Mouse (Mus musculus) G1E (cell line): Measurements from ENCODE around the gene Nutm1. TPM values are rescaled to one million over a fixed set of nuclear protein-coding genes. Genes with fewer than 3 reads are reported as not detected.

Experiments
- ATAC-seq: 2 replicates; pipeline ENCODE4 v1.8.0; 2016; ENCODE audit warnings: mild to moderate bottlenecking; ENCODE audit not compliant: insufficient number of reproducible peaks, poor library complexity, low FRiP score, severe bottlenecking; ENCODE audit errors: extremely low read depth
- DNase-seq: peaks from one replicate; pipeline ENCODE4 v3.0.0; 2012; ENCODE audit warnings: low spot score
- H3K27me3 ChIP-seq: 2 replicates; pipeline ENCODE4 v1.6.1; 2012; ENCODE audit warnings: mild to moderate bottlenecking, low read length, inconsistent platforms; ENCODE audit not compliant: insufficient read depth
- H3K36me3 ChIP-seq: replicated peaks from 2 replicates; pipeline ENCODE3; 2012; ENCODE audit warnings: mild to moderate bottlenecking, inconsistent platforms
- H3K4me1 ChIP-seq: 2 replicates; pipeline ENCODE4 v1.6.1; 2012; ENCODE audit warnings: low read depth, low read length, inconsistent platforms, mixed read lengths; ENCODE audit not compliant: insufficient read depth
- H3K4me3 ChIP-seq: 2 replicates; pipeline ENCODE4 v1.5.1; 2012; ENCODE audit warnings: low read depth, mild to moderate bottlenecking, inconsistent platforms, low read length, moderate library complexity, mixed read lengths
- H3K9me3 ChIP-seq: replicated peaks from 2 replicates; pipeline ENCODE4 v1.6.1; 2012; ENCODE audit warnings: inconsistent platforms
- CTCF ChIP-seq: IDR thresholded peaks from 2 replicates; pipeline ENCODE4 v1.5.1; 2012; ENCODE audit warnings: low read depth, low read length, inconsistent platforms, mixed read lengths
- GATA1 ChIP-seq: IDR thresholded peaks from 2 replicates; pipeline ENCODE4 v1.6.1; 2012; ENCODE audit warnings: borderline replicate concordance, low read length, inconsistent platforms, mixed read lengths
- GATA2 ChIP-seq: IDR thresholded peaks from 2 replicates; pipeline ENCODE4 v1.6.1; 2012; ENCODE audit warnings: low read depth, low read length, inconsistent platforms, borderline replicate concordance
- POLR2AphosphoS5 ChIP-seq: IDR thresholded peaks from 2 replicates; pipeline ENCODE4 v1.6.1; 2012; ENCODE audit warnings: low read depth, low read length, inconsistent platforms; ENCODE audit not compliant: insufficient replicate concordance
- TAL1 ChIP-seq: conservative IDR thresholded peaks from 2 replicates; pipeline ENCODE4 v1.6.1; 2012; ENCODE audit warnings: low read depth, low read length, inconsistent platforms, mixed read lengths
- polyA plus RNA-seq: library from polyadenylated mRNA; stranded (reverse); fragments of >175 nt; gene quantifications from 2 replicates; pipeline ENCODE4 v1.2.3, GENCODE M21; 2012
- total RNA-seq, 2 experiments: library from RNA; stranded (forward) in 1 of 2; stranded (reverse) in 1 of 2; fragments of 200-1000 nt in 1 of 2; fragments of >200 nt in 1 of 2; fragmentation: Nextera tagmentation in 1 of 2; gene quantifications; 2 replicates each; pipeline ENCODE4 v1.2.3; 2014 to 2017

Nutm1 gene
- total and polyA plus RNA-seq, 3 experiments: 0.04 to 0.11 TPM; not detected in 1

- DNase-seq (no peak), ATAC-seq (no peak)
- Histone ChIP-seq H3K36me3 (peaks cover 56% of the 10 kb centered on the region), H3K9me3 (no peaks in the 10 kb centered on the region), H3K4me1 (0 out of 2 replicates have a peak, but pooled peaks cover under 1% of the 10 kb centered on the region), H3K27me3 (no peaks in the 10 kb centered on the region), H3K4me3 (no peak overlapping the region)
- no peak for TF ChIP-seq GATA2
Measured at GRCm38 (mm10) chr2:112246193-112246592, 12.9 kb downstream of the Nutm1 start.

- Histone ChIP-seq H3K4me1 (peaks cover 9% of the 10 kb centered on the region), H3K9me3 (no peaks in the 10 kb centered on the region), H3K4me3 (no peak overlapping the region), H3K27me3 (no peaks in the 10 kb centered on the region), H3K36me3 (peaks cover 56% of the 10 kb centered on the region)
- ATAC-seq (no peak), DNase-seq (no peak)
- TF ChIP-seq TAL1: no peak
Measured at GRCm38 (mm10) chr2:112245307-112245706, 13.8 kb downstream of the Nutm1 start.

- no peak for TF ChIP-seq TAL1
- no peak for TF ChIP-seq GATA2
- no peak for TF ChIP-seq CTCF
- TF ChIP-seq GATA1: no peak
- no peak for TF ChIP-seq POLR2AphosphoS5
- Histone ChIP-seq H3K27me3 (no peaks in the 10 kb centered on the region), H3K9me3 (no peaks in the 10 kb centered on the region), H3K4me1 (peaks cover 36% of the 10 kb centered on the region), H3K36me3 (peaks cover 52% of the 10 kb centered on the region), H3K4me3 (no peak overlapping the region)
- no peak for ATAC-seq
- DNase-seq: no peak
Measured at GRCm38 (mm10) chr2:112241787-112242186, 17.3 kb downstream of the Nutm1 start.

DNA sequence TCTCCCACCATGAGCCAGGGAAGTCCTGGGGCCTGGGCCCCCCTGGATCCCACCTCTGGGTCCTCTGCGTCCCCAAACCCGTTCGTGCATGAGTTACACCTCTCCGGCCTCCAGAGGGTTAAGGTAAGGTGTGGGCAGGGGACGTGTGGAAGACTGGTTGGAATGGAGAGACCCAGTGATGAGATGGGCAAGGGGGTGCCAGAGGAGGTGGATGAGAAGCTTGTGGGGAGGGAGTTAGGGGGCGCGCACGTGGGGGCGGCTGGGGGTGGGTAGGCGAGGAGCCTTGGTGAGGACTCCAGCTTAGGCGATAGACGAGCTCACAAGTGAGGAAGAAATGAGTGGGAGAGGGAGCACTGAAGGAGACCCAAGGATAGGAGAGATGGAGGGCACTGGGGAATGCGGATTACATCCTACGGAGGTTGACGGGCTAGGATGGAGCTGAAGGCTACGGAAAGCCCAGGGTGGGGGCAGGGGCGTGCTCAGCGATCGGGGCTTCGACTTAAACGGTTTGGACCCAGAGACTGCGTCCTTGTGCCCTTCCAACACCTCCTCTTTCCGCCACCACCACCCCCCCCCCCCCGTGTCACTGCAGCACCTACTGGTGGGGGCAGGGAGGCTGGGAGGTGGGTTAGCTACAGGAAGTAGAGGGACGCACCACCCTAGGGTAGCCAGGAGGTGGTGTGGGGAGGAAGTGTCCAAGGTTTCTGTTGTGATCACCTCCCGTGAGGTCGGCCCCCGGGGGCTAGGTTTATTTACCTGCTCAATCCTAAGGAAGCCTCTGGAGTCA lies 19.0 kb downstream of the Nutm1 start:
- no peaks in the 10 kb centered on the region for H3K27me3 ChIP-seq
- ATAC-seq: peak; percentile 48
- H3K4me1 ChIP-seq: peaks cover 36% of the 10 kb centered on the region
- H3K36me3 ChIP-seq: peaks cover 37% of the 10 kb centered on the region
- peak; percentile 58 for DNase-seq
- TF ChIP-seq TAL1 (no peak), GATA1 (no peak), GATA2 (no peak), POLR2AphosphoS5 (no peak), CTCF (no peak)
- H3K9me3 ChIP-seq: no peaks in the 10 kb centered on the region
- peak overlapping the region; percentile 87 for H3K4me3 ChIP-seq

- no peaks in the 10 kb centered on the region for H3K9me3 ChIP-seq
Measured at GRCm38 (mm10) chr2:112239212-112239934, 19.7 kb downstream of the Nutm1 start, which contains the start of gene Lpcat4. TSS of gene Lpcat4 (plus strand) at chr2:112239468.

GRCm38 (mm10) chr2:112238006-112238405 lies 21.1 kb downstream of the Nutm1 start:
- TF ChIP-seq TAL1: no peak
- TF ChIP-seq CTCF: no peak
- no peak for TF ChIP-seq GATA1
- TF ChIP-seq GATA2: no peak
- TF ChIP-seq POLR2AphosphoS5: no peak
- Histone ChIP-seq H3K9me3 (no peaks in the 10 kb centered on the region), H3K4me3 (no peak overlapping the region), H3K4me1 (peaks cover 36% of the 10 kb centered on the region), H3K27me3 (0 out of 2 replicates have a peak, but pooled peaks cover 4% of the 10 kb centered on the region), H3K36me3 (peaks cover 18% of the 10 kb centered on the region)
- DNase-seq (no peak), ATAC-seq (no peak)

More at GRCm38 (mm10) chr2:112239212-112239934, 19.7 kb downstream of the Nutm1 start, which contains the start of gene Lpcat4:
- peak; percentile 67 for ATAC-seq
- TF ChIP-seq CTCF (peak; percentile 79; the same call in 1 of the 2 replicates), GATA1 (no peak), GATA2 (no peak)
- Histone ChIP-seq H3K36me3 (peaks cover 32% of the 10 kb centered on the region), H3K27me3 (no peaks in the 10 kb centered on the region), H3K4me3 (peak within 1 kb of the TSS; percentile 87), H3K4me1 (peaks cover 36% of the 10 kb centered on the region)
- DNase-seq: peak; percentile 87
